Mouse (Mus musculus) left cerebral cortex, postnatal 14 days (tissue): ENCODE measurements around the gene Dpt. TPM values are rescaled to one million over a fixed set of nuclear protein-coding genes. Genes with fewer than 3 reads are reported as not detected.

Experiments used
- total RNA-seq, 2 experiments: library from RNA; stranded (reverse); gene quantifications; 2 replicates each; pipeline ENCODE4 v1.2.3; 2021

Dpt gene
- total RNA-seq, 2 experiments from 2014 or later, result 0.57 to 0.72 TPM

Other genes starting within 250 kb of the Dpt start
- gene Xcl1, start 138.9 kb downstream of the Dpt start, total RNA-seq, result not detected